Mouse (Mus musculus) hindbrain, embryonic 14.5 days (tissue): ENCODE measurements at regions not wholly inside any gene's neighbourhood (a gene's known extent, or its start where the extent isn't known, plus 50 kb on each side); places are given as distances from the start of the nearest gene placed in this dataset.
A peak's percentile ranks its signal among the peaks of the same experiment; 100 is the strongest.

Experiments used
- ATAC-seq: fragments of 200-750 bp; cut with Nextera tagmentation; 2 replicates; pipeline ENCODE4 v1.8.0; 2017; ENCODE audit warnings: moderate number of reproducible peaks, mild to moderate bottlenecking, moderate TSS enrichment, moderate library complexity; ENCODE audit not compliant: low FRiP score
- DNase-seq: peaks from one replicate; pipeline ENCODE4 v3.0.0-alpha.2; 2015; ENCODE audit warnings: low spot score
- H3K27ac ChIP-seq: fragments of 300-500 bp; sonication (generic); 2 replicates; pipeline ENCODE4 v1.5.1; 2014; ENCODE audit warnings: mild to moderate bottlenecking, moderate library complexity
- H3K27me3 ChIP-seq: fragments of 300-500 bp; sonication (generic); 2 replicates; pipeline ENCODE4 v1.6.1; 2014; ENCODE audit warnings: mild to moderate bottlenecking, low read length, mixed read lengths; ENCODE audit not compliant: control insufficient read depth, insufficient read depth
- H3K36me3 ChIP-seq: fragments of 300-500 bp; sonication (generic); replicated peaks from 2 replicates; pipeline ENCODE4 v1.6.1; 2014; ENCODE audit not compliant: control insufficient read depth, insufficient read depth
- H3K4me1 ChIP-seq: fragments of 300-500 bp; sonication (generic); replicated peaks from 2 replicates; pipeline ENCODE4 v1.6.1; 2014; ENCODE audit warnings: antibody characterized with exemption, low read length, mixed read lengths; ENCODE audit not compliant: control insufficient read depth, insufficient read depth
- H3K4me2 ChIP-seq: fragments of 300-500 bp; sonication (generic); replicated peaks from 2 replicates; pipeline ENCODE4 v1.6.1; 2014; ENCODE audit warnings: mild to moderate bottlenecking, moderate library complexity
- H3K4me3 ChIP-seq: fragments of 300-500 bp; sonication (generic); replicated peaks from 2 replicates; pipeline ENCODE4 v1.5.1; 2014; ENCODE audit warnings: mild to moderate bottlenecking, low read length
- H3K9ac ChIP-seq: fragments of 300-500 bp; sonication (generic); 2 replicates; pipeline ENCODE4 v1.6.1; 2014
- H3K9me3 ChIP-seq: fragments of 300-500 bp; sonication (generic); 2 replicates; pipeline ENCODE4 v1.6.1; 2016; ENCODE audit warnings: low read length; ENCODE audit not compliant: control insufficient read depth
- WGBS: fragments of 180-500 bp; shearing (Covaris S2); extraction: QIAGEN DNeasy Blood & Tissue Kit; methylation state at CpG from one replicate; pipeline ENCODE4 v1.1.7; 2014; 5-methylcytosine and 5-hydroxymethylcytosine counted together

DNA sequence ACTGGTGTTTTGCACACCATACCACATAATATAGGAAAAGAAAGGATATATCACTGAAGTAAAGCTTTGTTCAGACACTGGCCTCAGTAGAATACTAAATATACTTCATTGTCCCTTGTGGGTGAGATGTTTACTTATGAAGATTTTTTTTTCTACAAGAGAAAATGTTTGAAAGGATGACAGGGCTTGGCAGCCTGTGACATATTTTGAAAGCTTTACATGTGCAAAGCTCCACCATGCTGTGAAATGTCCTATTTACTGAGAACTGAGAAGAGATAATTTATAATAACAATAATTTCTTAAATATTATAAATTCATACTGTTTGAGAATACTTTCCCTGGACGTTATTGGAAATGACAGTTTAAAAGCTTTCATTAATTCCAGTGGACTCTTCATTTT, 395.3 kb downstream of the Ccdc50 start:
- H3K27me3 ChIP-seq = no peaks in the 10 kb centered on the region
- no peak overlapping the region for H3K4me3 ChIP-seq
- H3K27ac ChIP-seq = no peak overlapping the region
- H3K36me3 ChIP-seq = no peaks in the 10 kb centered on the region
- H3K4me2 ChIP-seq = no peak overlapping the region
- DNase-seq (no peak), ATAC-seq (no peak)
- no peaks in the 10 kb centered on the region for H3K9me3 ChIP-seq
- no peak overlapping the region for H3K9ac ChIP-seq
- H3K4me1 ChIP-seq = no peaks in the 10 kb centered on the region
- 55% methylated on average over 1 of the region's 1 CpGs for WGBS

DNA sequence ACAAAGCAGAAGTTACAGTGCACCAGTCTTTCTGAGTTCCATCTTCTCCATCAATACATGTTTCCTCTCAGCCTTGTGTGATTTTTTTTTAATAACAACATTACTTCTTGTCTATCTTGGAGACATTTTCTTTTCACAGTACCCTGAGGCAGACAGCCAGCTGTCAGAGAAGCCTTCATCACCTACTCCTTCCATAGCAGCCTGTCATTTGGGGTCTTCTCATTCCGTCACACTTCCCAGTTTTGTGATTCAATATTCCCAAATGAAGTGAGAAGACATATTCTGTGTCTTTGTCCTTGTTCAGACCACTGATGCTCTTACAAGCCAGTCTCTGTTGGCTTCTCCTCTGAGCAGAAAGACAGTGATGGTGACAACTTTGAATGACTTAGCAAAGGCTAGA, 404.7 kb downstream of the Ccdc50 start:
- H3K27ac ChIP-seq = no peak overlapping the region
- H3K4me3 ChIP-seq = no peak overlapping the region
- DNase-seq (no peak), ATAC-seq (no peak)
- no peak overlapping the region for H3K4me2 ChIP-seq
- H3K27me3 ChIP-seq = no peaks in the 10 kb centered on the region
- 69% methylated on average over 1 of the region's 1 CpGs for WGBS
- H3K9me3 ChIP-seq = no peaks in the 10 kb centered on the region
- no peaks in the 10 kb centered on the region for H3K36me3 ChIP-seq
- H3K9ac ChIP-seq = no peak overlapping the region
- H3K4me1 ChIP-seq = no peaks in the 10 kb centered on the region

DNA sequence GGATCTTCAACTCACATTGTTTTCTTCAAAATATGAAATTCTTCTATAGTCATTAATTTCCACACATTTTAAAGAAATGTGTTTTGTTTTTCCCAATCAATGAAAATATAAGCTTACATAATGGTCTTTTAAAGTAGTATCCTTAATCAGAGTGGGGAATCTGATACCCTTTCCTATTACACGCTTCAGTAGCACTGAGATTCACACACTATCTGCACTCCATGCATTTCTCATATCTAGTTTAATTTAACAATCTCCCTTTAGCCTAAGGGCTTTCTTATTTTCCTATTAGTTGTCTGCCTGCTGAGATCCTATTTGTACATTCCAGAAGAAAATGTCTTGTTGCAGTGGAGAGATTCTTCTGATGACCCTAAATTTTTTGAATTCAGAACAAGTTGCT, 406.2 kb downstream of the Ccdc50 start:
- Histone ChIP-seq H3K4me2 (no peak overlapping the region), H3K4me3 (no peak overlapping the region), H3K9me3 (no peaks in the 10 kb centered on the region), H3K36me3 (no peaks in the 10 kb centered on the region), H3K4me1 (no peaks in the 10 kb centered on the region), H3K27me3 (no peaks in the 10 kb centered on the region), H3K9ac (no peak overlapping the region), H3K27ac (no peak overlapping the region)
- WGBS = 78% methylated on average over 1 of the region's 1 CpGs
- DNase-seq (no peak), ATAC-seq (peak; percentile 40; the same call in 1 of the 2 replicates)

DNA sequence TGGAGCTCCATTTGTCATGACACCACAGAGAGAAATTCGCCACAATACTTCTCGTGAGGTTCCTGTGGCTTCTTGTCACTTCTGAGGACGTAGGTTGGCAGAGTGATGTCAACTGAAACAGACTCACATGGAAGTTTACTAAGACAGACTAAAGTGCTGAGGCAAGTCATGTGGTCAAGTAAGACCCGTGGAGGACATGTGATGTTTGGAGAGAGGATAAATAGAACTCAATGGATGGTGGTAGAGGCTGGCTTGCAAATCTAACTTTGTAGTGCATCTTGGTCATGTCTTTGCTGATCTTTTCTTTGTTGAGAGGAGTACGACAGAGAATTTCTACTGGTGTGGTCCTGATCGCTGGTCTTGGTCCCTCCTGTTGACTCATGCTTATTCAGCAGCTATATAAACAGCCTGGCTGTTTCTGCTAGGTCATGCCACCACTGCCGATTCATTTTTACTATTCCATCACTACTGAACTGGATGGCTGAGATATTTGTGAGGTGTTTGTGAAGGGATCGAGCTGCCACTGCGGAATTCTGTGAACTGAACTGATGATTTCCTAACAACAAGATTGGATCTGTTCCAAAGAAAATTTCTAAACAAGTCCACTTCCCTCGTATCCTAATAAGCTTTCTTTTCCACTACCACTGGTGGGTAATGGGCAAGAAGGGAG, 407.6 kb downstream of the Ccdc50 start:
- no peaks in the 10 kb centered on the region for H3K36me3 ChIP-seq
- H3K27me3 ChIP-seq = no peaks in the 10 kb centered on the region
- H3K4me1 ChIP-seq = no peaks in the 10 kb centered on the region
- ATAC-seq (no peak), DNase-seq (no peak)
- no peak overlapping the region for H3K9ac ChIP-seq
- WGBS = 80% methylated on average over 10 of the region's 10 CpGs
- no peak overlapping the region for H3K4me2 ChIP-seq
- H3K9me3 ChIP-seq = no peaks in the 10 kb centered on the region
- H3K4me3 ChIP-seq = no peak overlapping the region
- no peak overlapping the region for H3K27ac ChIP-seq

DNA sequence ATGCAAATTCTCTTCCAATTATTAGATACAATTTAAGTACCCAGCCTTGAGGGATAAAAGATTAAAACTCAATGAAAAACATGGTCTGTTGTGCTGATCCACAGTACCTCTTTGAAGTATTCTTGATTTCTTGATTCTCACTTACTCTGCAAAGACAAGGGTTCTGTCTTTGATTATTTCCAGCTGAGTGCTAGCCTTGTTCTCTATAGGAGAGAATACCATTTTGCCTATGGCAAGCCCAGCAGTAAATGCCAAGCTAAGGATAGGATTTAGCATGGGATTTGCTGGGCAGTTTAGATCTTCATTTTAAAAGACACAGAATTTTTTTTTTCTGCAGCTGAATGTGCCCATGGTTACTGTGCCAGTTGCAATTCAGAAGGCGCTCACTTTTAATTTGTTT, 425.8 kb downstream of the Ccdc50 start:
- DNase-seq (no peak), ATAC-seq (no peak)
- Histone ChIP-seq H3K4me1 (no peaks in the 10 kb centered on the region), H3K9ac (no peak overlapping the region), H3K9me3 (no peaks in the 10 kb centered on the region), H3K27me3 (no peaks in the 10 kb centered on the region), H3K4me2 (no peak overlapping the region), H3K36me3 (no peaks in the 10 kb centered on the region), H3K27ac (no peak overlapping the region), H3K4me3 (no peak overlapping the region)
- WGBS = 91% methylated on average over 1 of the region's 1 CpGs
